Mouse (Mus musculus) inflammation-experienced regulatory T-cells (primary cell): ENCODE measurements around the gene Rwdd3. TPM values are rescaled to one million over a fixed set of nuclear protein-coding genes. Genes with fewer than 3 reads are reported as not detected.

Experiments
- polyA plus RNA-seq, 2 experiments: library from polyadenylated mRNA; unstranded; fragments of 100-300 nt; shearing (Covaris generic); gene quantifications; one replicate each; pipeline ENCODE4 v1.2.1; 2017

The Rwdd3 gene
- polyA plus RNA-seq = 1 to 10 TPM; 3.2 to 7.8 TPM

GRCm38 (mm10) chr3:121171243-121171871 lies at the start of gene Rwdd3:
Rwdd3 (minus strand) TSS chr3:121171695.

Other genes starting within 250 kb of the Rwdd3 start
- under 1 TPM; 0.41 to 0.60 TPM for gene Tmem56, start 111.4 kb upstream of the Rwdd3 start, polyA plus RNA-seq
- gene Alg14, start 120.1 kb upstream of the Rwdd3 start, polyA plus RNA-seq = 10 to 100 TPM; 17.6 to 21.4 TPM